Mouse (Mus musculus): ENCODE measurements around the gene Ciart.

- no peak for TF ChIP-seq CTCF (IDR thresholded peaks at IDR 0.05; ENCODE audit: low read depth)
- TF ChIP-seq EP300 (IDR thresholded peaks at IDR 0.05; ENCODE audit: low read depth) = no peak
These were observed 18.5 kb downstream of the Ciart start for GRCm38 (mm10) chr3:95863578-95863977.
